Mouse (Mus musculus) duodenum, adult 2 months (tissue): ENCODE results near the gene Grin1. TPM values are rescaled to one million over a fixed set of nuclear protein-coding genes. Genes with fewer than 3 reads are reported as not detected.

Source experiments
- polyA plus RNA-seq: library from polyadenylated mRNA; depleted of rRNA; stranded (reverse); fragments of >200 nt; gene quantifications from 2 replicates; pipeline ENCODE4 v1.2.3, GENCODE M21; 2012; ENCODE audit warnings: low replicate concordance; rRNA removed

The Grin1 gene
- 0.78 and 1.7 TPM in 2 replicates for polyA plus RNA-seq

GRCm38 (mm10) chr2:25318971-25319773 is at the start of gene Grin1:
Grin1 (minus strand) TSS chr2:25319187.

GRCm38 (mm10) chr2:25365091-25365761 is 46.2 kb upstream of the Grin1 start, which contains the start of gene Uap1l1:
Uap1l1 (minus strand) TSS chr2:25365682.

GRCm38 (mm10) chr2:25356208-25357079 is 37.5 kb upstream of the Grin1 start, which contains the start of gene Dpp7:
Dpp7 (minus strand) TSS chr2:25356359.

DNA sequence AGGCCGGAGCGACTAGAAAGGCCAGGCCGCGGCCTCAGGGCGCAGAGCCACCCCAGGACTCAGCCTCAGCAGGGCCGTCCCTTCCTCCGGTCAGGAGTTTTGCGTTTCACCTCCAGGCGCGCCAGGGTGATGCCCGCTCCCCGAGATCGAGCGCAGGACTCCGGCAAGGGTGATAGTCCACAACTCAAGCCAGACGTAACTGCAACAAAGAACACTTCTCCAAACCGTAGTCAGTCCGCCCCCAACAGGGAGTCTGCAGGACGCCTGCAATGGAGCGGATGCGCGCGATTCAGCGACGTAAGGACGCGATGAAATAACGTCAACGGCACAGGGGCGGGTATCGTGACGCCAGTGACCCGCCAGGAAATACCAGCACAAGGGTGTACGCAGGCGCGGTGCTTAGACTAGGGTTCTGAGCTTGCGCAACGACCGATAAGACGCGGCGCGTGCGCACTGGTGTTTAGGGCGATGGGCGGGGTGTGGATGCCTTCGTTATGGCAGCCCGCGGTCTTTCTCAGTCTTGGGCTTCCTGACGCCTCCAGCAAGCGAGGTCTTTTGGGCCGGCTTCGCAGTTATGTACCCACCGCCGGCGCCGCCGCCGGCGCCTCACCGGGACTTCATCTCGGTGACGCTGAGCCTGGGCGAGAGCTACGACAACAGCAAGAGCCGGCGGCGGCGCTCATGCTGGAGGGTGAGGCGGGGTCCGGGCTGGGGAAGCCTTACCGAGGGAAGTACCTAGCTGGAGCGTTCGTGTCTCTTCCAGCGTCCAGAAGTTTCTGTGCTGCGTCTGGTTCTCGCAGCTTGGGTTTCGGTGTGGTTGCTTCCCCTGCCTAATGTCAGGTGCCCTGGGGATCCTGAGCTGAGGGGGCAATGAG is 13.5 kb upstream of the Grin1 start, which contains the start of gene Man1b1:
TSS of gene Man1b1 (plus strand) at position 53 of the 875 bp plus-strand sequence.

DNA sequence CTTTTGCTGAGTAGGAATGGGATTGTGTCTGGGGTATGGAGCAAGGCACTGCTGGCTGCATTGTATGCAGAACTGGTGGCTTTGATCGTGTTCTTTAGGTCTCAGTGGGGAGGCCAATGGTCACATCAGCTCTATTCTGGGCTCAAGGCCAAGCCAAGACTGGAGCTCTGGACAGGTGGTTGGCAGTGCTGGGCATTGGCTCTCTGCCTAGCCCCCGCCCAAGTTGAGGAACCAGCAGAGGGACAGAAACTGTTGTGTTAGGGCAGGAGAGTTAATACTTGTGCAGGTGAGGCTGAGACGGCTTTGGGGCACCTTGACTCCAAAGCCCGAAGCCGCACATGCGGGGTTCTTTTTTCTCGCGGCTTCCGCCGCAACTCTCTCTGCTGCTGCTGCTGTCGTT is 29.3 kb downstream of the Grin1 start, which contains the start of gene Lrrc26:
TSS of gene Lrrc26 (plus strand) at position 265 of the 400 bp plus-strand sequence.

DNA sequence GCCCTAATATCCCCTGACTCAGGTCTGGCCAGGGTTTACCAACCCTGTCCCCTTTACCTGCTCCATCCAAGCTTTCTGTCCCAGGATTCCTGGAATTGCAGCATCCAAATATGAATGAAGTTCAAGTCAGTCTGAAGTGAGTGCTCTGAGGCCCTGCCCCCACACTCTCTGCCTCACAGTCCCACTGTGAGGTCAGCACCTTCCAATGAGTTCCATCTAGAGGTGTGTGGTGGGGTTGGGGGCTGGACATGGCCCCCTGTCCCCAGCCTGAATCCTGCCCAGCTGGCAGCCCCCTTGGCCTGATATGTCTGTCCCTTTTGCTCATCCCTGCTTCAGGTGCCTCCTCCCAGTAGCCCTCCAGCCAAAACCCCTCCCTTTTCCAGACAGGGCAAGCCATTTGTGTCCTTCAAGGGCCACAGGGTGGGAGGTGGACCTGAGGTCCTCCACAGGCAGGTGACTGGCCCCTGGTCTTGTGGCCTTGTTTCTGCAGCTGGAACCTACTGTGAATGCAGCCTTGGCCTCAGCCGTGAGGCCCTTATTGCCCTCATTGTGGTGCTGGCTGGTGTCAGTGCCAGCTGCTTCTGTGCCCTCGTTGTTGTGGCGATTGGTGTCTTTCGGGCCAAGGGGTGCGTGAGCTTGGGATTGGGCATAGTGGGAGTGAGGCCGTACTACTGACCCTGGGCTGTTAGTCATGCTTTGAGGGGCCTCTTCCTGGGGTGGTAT is 30.9 kb downstream of the Grin1 start, which contains the start of gene Tmem210:
TSS of gene Tmem210 (plus strand) at position 219 of the 723 bp plus-strand sequence.

DNA sequence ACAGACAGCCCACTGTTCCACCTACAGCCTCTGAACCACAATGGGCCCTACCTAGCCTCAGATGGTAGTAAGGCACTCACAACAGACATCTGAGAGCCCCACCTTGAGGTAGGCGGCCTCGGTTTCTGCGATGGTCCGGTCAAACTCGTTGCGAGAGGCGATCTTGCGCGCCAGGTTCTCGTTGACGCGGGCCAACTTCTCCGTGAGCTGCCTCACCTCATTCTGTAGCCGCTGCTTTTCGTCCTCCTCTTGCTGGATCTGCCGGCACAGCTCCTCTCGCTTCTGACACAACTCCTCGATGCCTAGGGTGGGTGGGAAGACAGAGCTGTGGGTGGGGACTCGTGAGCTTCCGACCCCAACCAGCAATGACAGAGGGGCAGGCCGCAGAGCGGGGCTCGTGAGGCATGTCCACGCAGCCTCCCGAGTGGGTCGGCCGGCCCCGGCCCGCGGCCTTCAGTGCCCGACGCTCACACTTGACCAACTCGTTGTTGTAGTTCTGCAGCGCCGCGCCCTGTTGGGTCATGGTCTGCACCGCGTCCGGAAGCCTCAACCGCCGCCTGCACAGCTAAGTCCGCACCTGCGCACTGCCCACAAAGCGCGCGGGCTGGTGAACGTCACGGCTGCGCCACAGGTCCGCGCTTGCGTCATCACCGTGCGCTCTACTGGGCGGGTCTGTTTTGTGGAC is 47.0 kb downstream of the Grin1 start, which contains the start of the genes Ssna1 and Anapc2:
TSS of gene Ssna1 (minus strand) at position 612 of the 685 bp plus-strand sequence.
TSS of gene Anapc2 (plus strand) at position 652 of the 685 bp plus-strand sequence.

GRCm38 (mm10) chr2:25262291-25262767 is 56.7 kb downstream of the Grin1 start, which contains the start of gene Tprn:
Tprn (plus strand) TSS chr2:25262618.

GRCm38 (mm10) chr2:25255284-25255779 is 63.7 kb downstream of the Grin1 start, which contains the start of gene Tmem203:
Tmem203 (plus strand) TSS chr2:25255439.

GRCm38 (mm10) chr2:25246183-25247072 is 72.6 kb downstream of the Grin1 start, which contains the start of gene AL732309.1:
AL732309.1 (minus strand) TSS chr2:25246863.

DNA sequence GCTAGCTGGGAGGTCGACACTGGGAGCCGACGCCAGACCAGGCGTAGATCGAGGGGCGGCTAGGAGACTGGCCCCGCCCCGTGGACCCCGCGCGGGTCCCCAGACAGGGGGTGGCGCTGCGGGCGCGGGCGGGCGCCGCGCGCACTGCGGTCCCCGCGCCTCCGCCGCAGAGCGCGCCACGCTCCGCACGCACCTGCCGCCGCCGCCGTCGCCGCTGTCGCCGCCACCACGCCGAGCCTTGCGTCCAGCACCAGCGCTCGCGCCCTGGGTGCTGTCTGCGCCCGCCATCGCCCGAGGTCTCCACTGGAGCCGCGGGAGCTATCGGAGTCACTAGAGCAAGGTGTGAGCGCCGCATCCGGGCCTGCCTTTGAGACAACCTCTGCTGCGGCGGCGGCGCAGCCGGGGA is 76.9 kb downstream of the Grin1 start, which contains the start of the genes Rnf208 and Cysrt1:
TSS of gene Rnf208 (plus strand) at position 155 of the 406 bp plus-strand sequence.
TSS of gene Cysrt1 (minus strand) at position 352 of the 406 bp plus-strand sequence.

Other genes starting within 250 kb of the Grin1 start
- gene Entpd8, start 238.9 kb downstream of the Grin1 start, polyA plus RNA-seq: 121 and 257 TPM in 2 replicates
- gene Noxa1, start 224.0 kb downstream of the Grin1 start, polyA plus RNA-seq: 17.5 and 26.4 TPM in 2 replicates
- 42.6 and 53.2 TPM in 2 replicates for gene Nrarp, start 138.4 kb downstream of the Grin1 start, polyA plus RNA-seq
- gene Tor4a, start 122.3 kb downstream of the Grin1 start, polyA plus RNA-seq: 25.3 and 31.1 TPM in 2 replicates
- gene Nelfb, start 107.7 kb downstream of the Grin1 start, polyA plus RNA-seq: 29.9 and 42.4 TPM in 2 replicates
- gene Stpg3, start 104.5 kb downstream of the Grin1 start, polyA plus RNA-seq: not detected in 2 replicates
- not detected in 2 replicates for gene Fam166a, start 100.4 kb downstream of the Grin1 start, polyA plus RNA-seq
- gene Tubb4b, start 94.5 kb downstream of the Grin1 start, polyA plus RNA-seq: 379 and 679 TPM in 2 replicates
- gene Slc34a3, start 84.8 kb downstream of the Grin1 start, polyA plus RNA-seq: 4.3 TPM in 1 of 2 replicates, not detected in the other
- gene Rnf224, start 82.4 kb downstream of the Grin1 start, polyA plus RNA-seq: not detected in 2 replicates
- gene Rnf208, start 76.9 kb downstream of the Grin1 start, polyA plus RNA-seq: 14.3 and 73.6 TPM in 2 replicates
- 0.94 and 8.8 TPM in 2 replicates for gene Cysrt1, start 76.7 kb downstream of the Grin1 start, polyA plus RNA-seq
- gene AL732309.1, start 72.3 kb downstream of the Grin1 start, polyA plus RNA-seq: 18.8 and 30.9 TPM in 2 replicates
- gene Tmem203, start 63.7 kb downstream of the Grin1 start, polyA plus RNA-seq: 39.8 and 90.7 TPM in 2 replicates
- gene Tprn, start 56.6 kb downstream of the Grin1 start, polyA plus RNA-seq: 186 and 454 TPM in 2 replicates
- 44.6 and 49.5 TPM in 2 replicates for gene Ssna1, start 46.7 kb downstream of the Grin1 start, polyA plus RNA-seq
- gene Anapc2, start 46.7 kb downstream of the Grin1 start, polyA plus RNA-seq: 57.3 and 58.9 TPM in 2 replicates
- gene Tmem210, start 31.0 kb downstream of the Grin1 start, polyA plus RNA-seq: 1.4 TPM in 1 of 2 replicates, not detected in the other
- gene Lrrc26, start 29.3 kb downstream of the Grin1 start, polyA plus RNA-seq: 81.7 and 85.6 TPM in 2 replicates
- 13.8 and 17.1 TPM in 2 replicates for gene Man1b1, start 13.2 kb upstream of the Grin1 start, polyA plus RNA-seq
- gene Dpp7, start 37.2 kb upstream of the Grin1 start, polyA plus RNA-seq: 15.8 and 19.7 TPM in 2 replicates
- 66.1 and 563 TPM in 2 replicates for gene Uap1l1, start 46.5 kb upstream of the Grin1 start, polyA plus RNA-seq
- gene Sapcd2, start 53.1 kb upstream of the Grin1 start, polyA plus RNA-seq: 27.5 and 29.1 TPM in 2 replicates
- 50.6 and 75.3 TPM in 2 replicates for gene Entpd2, start 76.7 kb upstream of the Grin1 start, polyA plus RNA-seq
- gene Npdc1, start 80.2 kb upstream of the Grin1 start, polyA plus RNA-seq: 223 and 325 TPM in 2 replicates
- gene Fut7, start 104.1 kb upstream of the Grin1 start, polyA plus RNA-seq: 1.3 and 2.1 TPM in 2 replicates
- 16.8 and 36.7 TPM in 2 replicates for gene Abca2, start 109.5 kb upstream of the Grin1 start, polyA plus RNA-seq
- 1.9 and 14.3 TPM in 2 replicates for gene Clic3, start 137.7 kb upstream of the Grin1 start, polyA plus RNA-seq
- gene Paxx, start 141.9 kb upstream of the Grin1 start, polyA plus RNA-seq: 81.4 and 115 TPM in 2 replicates
- gene Ptgds, start 150.9 kb upstream of the Grin1 start, polyA plus RNA-seq: 0.74 TPM in 1 of 2 replicates, not detected in the other
- not detected in 2 replicates for gene Lcn12, start 174.7 kb upstream of the Grin1 start, polyA plus RNA-seq
- 40.4 and 40.9 TPM in 2 replicates for gene Fbxw5, start 181.6 kb upstream of the Grin1 start, polyA plus RNA-seq
- gene C8g, start 182.5 kb upstream of the Grin1 start, polyA plus RNA-seq: 4.0 and 9.4 TPM in 2 replicates
- 9.0 and 10.8 TPM in 2 replicates for gene Traf2, start 227.8 kb upstream of the Grin1 start, polyA plus RNA-seq
- 164 and 294 TPM in 2 replicates for gene Edf1, start 238.7 kb upstream of the Grin1 start, polyA plus RNA-seq